Mouse (Mus musculus) ovary, postnatal 10 days (tissue): Measurements from ENCODE around the gene Capns2.

Source experiments
- DNase-seq: peaks from one replicate; pipeline ENCODE4 v3.0.0; 2022; ENCODE audit warnings: low spot score

Capns2 gene

GRCm38 (mm10) chr8:92906553-92906952, 5.3 kb downstream of the Capns2 start:
- no peak for DNase-seq

GRCm38 (mm10) chr8:92908448-92908847, 7.2 kb downstream of the Capns2 start:
- DNase-seq: no peak

- no peak for DNase-seq
Measured at GRCm38 (mm10) chr8:92911477-92911876, 10.3 kb downstream of the Capns2 start.

- DNase-seq: no peak
Measured at GRCm38 (mm10) chr8:92913396-92913795, 12.2 kb downstream of the Capns2 start.

- DNase-seq: no peak
Measured at GRCm38 (mm10) chr8:92916082-92916481, 14.9 kb downstream of the Capns2 start.

GRCm38 (mm10) chr8:92921768-92922167, 20.6 kb downstream of the Capns2 start:
- no peak for DNase-seq

- no peak for DNase-seq
Measured at GRCm38 (mm10) chr8:92928986-92929385, 27.8 kb downstream of the Capns2 start.

- DNase-seq: no peak
Measured at GRCm38 (mm10) chr8:92938056-92938455, 36.8 kb downstream of the Capns2 start.

- DNase-seq: no peak
Measured at GRCm38 (mm10) chr8:92949071-92949470, 47.9 kb downstream of the Capns2 start.

- no peak for DNase-seq
Measured at GRCm38 (mm10) chr8:92950639-92951371, 49.6 kb downstream of the Capns2 start.
